Mouse (Mus musculus): ENCODE results near the gene Ddx47. TPM values are rescaled to one million over a fixed set of nuclear protein-coding genes. Genes with fewer than 3 reads are reported as not detected.

Gene Ddx47
- polyA plus RNA-seq, 1 experiment from 2014 or later = 93.9 TPM

Other genes with a start within 250 kb of the Ddx47 start
- 13.8 and 15.4 TPM in 2 replicates for gene Dusp16, start 219.0 kb upstream of the Ddx47 start, polyA plus RNA-seq (2015; fragmentation: Nextera tagmentation; extraction: Ambion mirVana)
- 2.5 and 2.6 TPM in 2 replicates for gene Crebl2, start 181.5 kb upstream of the Ddx47 start, polyA plus RNA-seq (2015; fragmentation: Nextera tagmentation; extraction: Ambion mirVana)
- gene Gpr19, start 113.0 kb upstream of the Ddx47 start, polyA plus RNA-seq (2015; fragmentation: Nextera tagmentation; extraction: Ambion mirVana) = 45.5 and 46.4 TPM in 2 replicates
- 48.8 and 58.5 TPM in 2 replicates for gene Cdkn1b, start 91.2 kb upstream of the Ddx47 start, polyA plus RNA-seq (2015; fragmentation: Nextera tagmentation; extraction: Ambion mirVana)
- 3.5 and 3.6 TPM in 2 replicates for gene Apold1, start 29.9 kb upstream of the Ddx47 start, polyA plus RNA-seq (2015; fragmentation: Nextera tagmentation; extraction: Ambion mirVana)
- 0.45 and 0.53 TPM in 2 replicates for gene Gprc5a, start 54.0 kb downstream of the Ddx47 start, polyA plus RNA-seq (2015; fragmentation: Nextera tagmentation; extraction: Ambion mirVana)
- not detected in 2 replicates for gene Gprc5d, start 106.7 kb downstream of the Ddx47 start, polyA plus RNA-seq (2015; fragmentation: Nextera tagmentation; extraction: Ambion mirVana)
- 53.4 and 62.2 TPM in 2 replicates for gene Fam234b, start 186.4 kb downstream of the Ddx47 start, polyA plus RNA-seq (2015; fragmentation: Nextera tagmentation; extraction: Ambion mirVana)
- gene Hebp1, start 186.4 kb downstream of the Ddx47 start, polyA plus RNA-seq (2015; fragmentation: Nextera tagmentation; extraction: Ambion mirVana) = 2.0 and 4.0 TPM in 2 replicates
- 0.41 and 0.48 TPM in 2 replicates for gene Gsg1, start 242.7 kb downstream of the Ddx47 start, polyA plus RNA-seq (2015; fragmentation: Nextera tagmentation; extraction: Ambion mirVana)